Mouse (Mus musculus): Measurements from ENCODE around the gene Tmem235. TPM values are rescaled to one million over a fixed set of nuclear protein-coding genes. Genes with fewer than 3 reads are reported as not detected.

The Tmem235 gene
- polyA plus RNA-seq, 1 experiment from 2014 or later, result not detected

GRCm38 (mm10) chr11:117848985-117849671 is 11.4 kb upstream of the Tmem235 start, which contains the start of gene Birc5:
TSS of gene Birc5 (plus strand) at chr11:117849251.
- no peaks in the 10 kb centered on the region for H3K36me3 ChIP-seq (ENCODE audit: control insufficient read depth, insufficient read depth, low read length)
- H3K4me2 ChIP-seq (ENCODE audit: low read length), result peak within 1 kb of the TSS; percentile 89
- DNase-seq, result peak; percentile 99
- peaks cover 13% of the 10 kb centered on the region for H3K4me1 ChIP-seq (ENCODE audit: control insufficient read depth, insufficient read depth, low read length)
- under 1% methylated on average over 51 of the region's 51 CpGs for WGBS
- H3K9ac ChIP-seq (replicated peaks; ENCODE audit: low read length), result peak within 1 kb of the TSS; percentile 82
- peak within 1 kb of the TSS; percentile 97 for H3K27ac ChIP-seq (replicated peaks; ENCODE audit: low read depth, low read length)
- H3K9me3 ChIP-seq (ENCODE audit: control insufficient read depth, low read length), result no peaks in the 10 kb centered on the region
- ATAC-seq (ENCODE audit: low FRiP score, low TSS enrichment), result peak; percentile 95
- no peaks in the 10 kb centered on the region for H3K27me3 ChIP-seq (ENCODE audit: control insufficient read depth, insufficient read depth, low read length)
- peak within 1 kb of the TSS; percentile 62 for H3K4me3 ChIP-seq (replicated peaks; ENCODE audit: low read depth, low read length)

- DNase-seq (no peak), ATAC-seq (ENCODE audit: low FRiP score, low TSS enrichment) (no peak)
- WGBS, result 94% methylated on average over 3 of the region's 3 CpGs
- H3K36me3 ChIP-seq (ENCODE audit: control insufficient read depth, insufficient read depth, low read length), result 0 out of 2 replicates have a peak, but pooled peaks cover 3% of the 10 kb centered on the region
- H3K4me3 ChIP-seq (replicated peaks; ENCODE audit: low read depth, low read length), result no peak overlapping the region
- H3K27ac ChIP-seq (replicated peaks; ENCODE audit: low read depth, low read length), result no peak overlapping the region
- H3K4me2 ChIP-seq (ENCODE audit: low read length), result no peak overlapping the region
- H3K27me3 ChIP-seq (ENCODE audit: control insufficient read depth, insufficient read depth, low read length), result no peaks in the 10 kb centered on the region
- peaks cover 12% of the 10 kb centered on the region for H3K4me1 ChIP-seq (ENCODE audit: control insufficient read depth, insufficient read depth, low read length)
- no peak overlapping the region for H3K9ac ChIP-seq (replicated peaks; ENCODE audit: low read length)
- H3K9me3 ChIP-seq (ENCODE audit: control insufficient read depth, low read length), result no peaks in the 10 kb centered on the region
Observed at GRCm38 (mm10) chr11:117852875-117853274, 7.7 kb upstream of the Tmem235 start.

GRCm38 (mm10) chr11:117854241-117854640 is 6.3 kb upstream of the Tmem235 start:
- H3K9me3 ChIP-seq (ENCODE audit: control insufficient read depth, low read length), result no peaks in the 10 kb centered on the region
- H3K4me1 ChIP-seq (ENCODE audit: control insufficient read depth, insufficient read depth, low read length), result peaks cover 5% of the 10 kb centered on the region
- no peak overlapping the region for H3K4me2 ChIP-seq (ENCODE audit: low read length)
- no peaks in the 10 kb centered on the region for H3K27me3 ChIP-seq (ENCODE audit: control insufficient read depth, insufficient read depth, low read length)
- no peak overlapping the region for H3K4me3 ChIP-seq (replicated peaks; ENCODE audit: low read depth, low read length)
- no peak for ATAC-seq (ENCODE audit: low FRiP score, low TSS enrichment)
- H3K9ac ChIP-seq (replicated peaks; ENCODE audit: low read length), result no peak overlapping the region
- WGBS, result 96% methylated on average over 9 of the region's 9 CpGs
- 0 out of 2 replicates have a peak, but pooled peaks cover 3% of the 10 kb centered on the region for H3K36me3 ChIP-seq (ENCODE audit: control insufficient read depth, insufficient read depth, low read length)
- H3K27ac ChIP-seq (replicated peaks; ENCODE audit: low read depth, low read length), result no peak overlapping the region
- DNase-seq, result no peak

GRCm38 (mm10) chr11:117855360-117855759 is 5.2 kb upstream of the Tmem235 start:
- no peak for ATAC-seq (ENCODE audit: low FRiP score, low TSS enrichment)
- 97% methylated on average over 5 of the region's 5 CpGs for WGBS
- no peak overlapping the region for H3K9ac ChIP-seq (replicated peaks; ENCODE audit: low read length)
- no peak for DNase-seq
- no peaks in the 10 kb centered on the region for H3K4me1 ChIP-seq (ENCODE audit: control insufficient read depth, insufficient read depth, low read length)
- H3K4me2 ChIP-seq (ENCODE audit: low read length), result no peak overlapping the region
- H3K27ac ChIP-seq (replicated peaks; ENCODE audit: low read depth, low read length), result no peak overlapping the region
- H3K27me3 ChIP-seq (ENCODE audit: control insufficient read depth, insufficient read depth, low read length), result 0 out of 2 replicates have a peak, but pooled peaks cover 5% of the 10 kb centered on the region
- 0 out of 2 replicates have a peak, but pooled peaks cover 3% of the 10 kb centered on the region for H3K36me3 ChIP-seq (ENCODE audit: control insufficient read depth, insufficient read depth, low read length)
- no peak overlapping the region for H3K4me3 ChIP-seq (replicated peaks; ENCODE audit: low read depth, low read length)
- H3K9me3 ChIP-seq (ENCODE audit: control insufficient read depth, low read length), result no peaks in the 10 kb centered on the region

- H3K36me3 ChIP-seq (ENCODE audit: control insufficient read depth, insufficient read depth, low read length), result 0 out of 2 replicates have a peak, but pooled peaks cover 3% of the 10 kb centered on the region
- H3K4me1 ChIP-seq (ENCODE audit: control insufficient read depth, insufficient read depth, low read length), result no peaks in the 10 kb centered on the region
- no peak overlapping the region for H3K27ac ChIP-seq (replicated peaks; ENCODE audit: low read depth, low read length)
- no peak overlapping the region for H3K4me2 ChIP-seq (ENCODE audit: low read length)
- peaks cover 7% of the 10 kb centered on the region; the same call in 1 of the 2 replicates for H3K27me3 ChIP-seq (ENCODE audit: control insufficient read depth, insufficient read depth, low read length)
- no peak for DNase-seq
- 93% methylated on average over 1 of the region's 1 CpGs for WGBS
- no peak overlapping the region for H3K4me3 ChIP-seq (replicated peaks; ENCODE audit: low read depth, low read length)
- H3K9me3 ChIP-seq (ENCODE audit: control insufficient read depth, low read length), result no peaks in the 10 kb centered on the region
- H3K9ac ChIP-seq (replicated peaks; ENCODE audit: low read length), result no peak overlapping the region
- no peak for ATAC-seq (ENCODE audit: low FRiP score, low TSS enrichment)
Observed at GRCm38 (mm10) chr11:117855975-117856374, 4.6 kb upstream of the Tmem235 start.

GRCm38 (mm10) chr11:117857462-117857861 is 3.1 kb upstream of the Tmem235 start:
- Histone ChIP-seq H3K27me3 (ENCODE audit: control insufficient read depth, insufficient read depth, low read length) (peaks cover 11% of the 10 kb centered on the region; the same call in 1 of the 2 replicates), H3K4me2 (ENCODE audit: low read length) (no peak overlapping the region)
- WGBS, result 92% methylated on average over 10 of the region's 10 CpGs

GRCm38 (mm10) chr11:117858392-117858791 is 2.2 kb upstream of the Tmem235 start:
- Histone ChIP-seq H3K36me3 (ENCODE audit: control insufficient read depth, insufficient read depth, low read length) (0 out of 2 replicates have a peak, but pooled peaks cover 3% of the 10 kb centered on the region), H3K27ac (replicated peaks; ENCODE audit: low read depth, low read length) (no peak overlapping the region), H3K4me3 (replicated peaks; ENCODE audit: low read depth, low read length) (no peak overlapping the region), H3K27me3 (ENCODE audit: control insufficient read depth, insufficient read depth, low read length) (peaks cover 11% of the 10 kb centered on the region; the same call in 1 of the 2 replicates), H3K9ac (replicated peaks; ENCODE audit: low read length) (no peak overlapping the region), H3K4me2 (ENCODE audit: low read length) (no peak overlapping the region), H3K9me3 (ENCODE audit: control insufficient read depth, low read length) (no peaks in the 10 kb centered on the region), H3K4me1 (ENCODE audit: control insufficient read depth, insufficient read depth, low read length) (0 out of 2 replicates have a peak, but pooled peaks cover 2% of the 10 kb centered on the region)
- no peak for DNase-seq
- ATAC-seq (ENCODE audit: low FRiP score, low TSS enrichment), result no peak
- 63% methylated on average over 3 of the region's 3 CpGs for WGBS

More at GRCm38 (mm10) chr11:117857462-117857861, 3.1 kb upstream of the Tmem235 start:
- H3K4me3 ChIP-seq (replicated peaks; ENCODE audit: low read depth, low read length), result no peak overlapping the region
- DNase-seq (no peak), ATAC-seq (ENCODE audit: low FRiP score, low TSS enrichment) (no peak)
- 0 out of 2 replicates have a peak, but pooled peaks cover 3% of the 10 kb centered on the region for H3K36me3 ChIP-seq (ENCODE audit: control insufficient read depth, insufficient read depth, low read length)
- no peak overlapping the region for H3K27ac ChIP-seq (replicated peaks; ENCODE audit: low read depth, low read length)
- H3K4me1 ChIP-seq (ENCODE audit: control insufficient read depth, insufficient read depth, low read length), result no peaks in the 10 kb centered on the region
- no peak overlapping the region for H3K9ac ChIP-seq (replicated peaks; ENCODE audit: low read length)
- H3K9me3 ChIP-seq (ENCODE audit: control insufficient read depth, low read length), result no peaks in the 10 kb centered on the region

- peaks cover 14% of the 10 kb centered on the region for H3K4me1 ChIP-seq (ENCODE audit: control insufficient read depth, insufficient read depth, low read length)
Observed at GRCm38 (mm10) chr11:117863174-117863856, 2.8 kb downstream of the Tmem235 start.

More at GRCm38 (mm10) chr11:117863174-117863856, 2.8 kb downstream of the Tmem235 start:
- Histone ChIP-seq H3K9me3 (ENCODE audit: control insufficient read depth, low read length) (no peaks in the 10 kb centered on the region), H3K9ac (replicated peaks; ENCODE audit: low read length) (no peak overlapping the region), H3K4me2 (ENCODE audit: low read length) (no peak overlapping the region), H3K27me3 (ENCODE audit: control insufficient read depth, insufficient read depth, low read length) (peaks cover 11% of the 10 kb centered on the region; the same call in 1 of the 2 replicates), H3K4me3 (replicated peaks; ENCODE audit: low read depth, low read length) (no peak overlapping the region), H3K36me3 (ENCODE audit: control insufficient read depth, insufficient read depth, low read length) (no peaks in the 10 kb centered on the region), H3K27ac (replicated peaks; ENCODE audit: low read depth, low read length) (no peak overlapping the region)
- ATAC-seq (ENCODE audit: low FRiP score, low TSS enrichment) (no peak), DNase-seq (no peak)
- 22% methylated on average over 11 of the region's 11 CpGs for WGBS
